Mouse (Mus musculus): ENCODE measurements around the gene Rapgef1.
A peak's percentile ranks its signal among the peaks of the same experiment; 100 is the strongest.
"Not testable (repeated sequence)": the region's sequence is repeated elsewhere in the genome, so short reads cannot be mapped to it uniquely, and the experiment has no call there.

The Rapgef1 gene

GRCm38 (mm10) chr2:29739368-29739767 lies 119.8 kb downstream of the Rapgef1 start:
- no peak for DNase-seq (ENCODE audit: low spot score)

GRCm38 (mm10) chr2:29741207-29741606 lies 121.7 kb downstream of the Rapgef1 start:
- DNase-seq (ENCODE audit: low spot score): no peak

GRCm38 (mm10) chr2:29744256-29744655 lies 124.7 kb downstream of the Rapgef1 start:
- no peak for DNase-seq (ENCODE audit: low spot score)

GRCm38 (mm10) chr2:29747188-29747782 lies 127.8 kb downstream of the Rapgef1 start:
- DNase-seq (ENCODE audit: low spot score): no peak

GRCm38 (mm10) chr2:29747852-29748251 lies 128.3 kb downstream of the Rapgef1 start:
- DNase-seq (ENCODE audit: low spot score): no peak

- no peak for DNase-seq (ENCODE audit: low spot score)
These were observed 129.0 kb downstream of the Rapgef1 start for GRCm38 (mm10) chr2:29748499-29748898.

GRCm38 (mm10) chr2:29751497-29751896 lies 132.0 kb downstream of the Rapgef1 start, which contains the start of gene Gm13420:
Gm13420 (minus strand) TSS chr2:29751685.
- no peak for DNase-seq (ENCODE audit: low spot score)

GRCm38 (mm10) chr2:29752397-29752796 lies 132.9 kb downstream of the Rapgef1 start:
- DNase-seq (ENCODE audit: low spot score): no peak

GRCm38 (mm10) chr2:29755693-29756092 lies 136.2 kb downstream of the Rapgef1 start:
- no peak for DNase-seq (ENCODE audit: low spot score)

GRCm38 (mm10) chr2:29764831-29765230 lies 145.3 kb downstream of the Rapgef1 start:
- peak; percentile 42 for DNase-seq (ENCODE audit: low spot score)

- DNase-seq (ENCODE audit: low spot score): no peak
These were observed 148.6 kb downstream of the Rapgef1 start for GRCm38 (mm10) chr2:29767976-29768709.

- DNase-seq (ENCODE audit: low spot score): no peak
These were observed 149.4 kb downstream of the Rapgef1 start for GRCm38 (mm10) chr2:29768901-29769300.

GRCm38 (mm10) chr2:29770162-29770561 lies 150.6 kb downstream of the Rapgef1 start:
- DNase-seq (ENCODE audit: low spot score): no peak

- no peak for DNase-seq (ENCODE audit: low spot score)
These were observed 152.3 kb downstream of the Rapgef1 start for GRCm38 (mm10) chr2:29771611-29772461.

- no peak for DNase-seq (ENCODE audit: low spot score)
These were observed 153.8 kb downstream of the Rapgef1 start for GRCm38 (mm10) chr2:29773323-29773722.

GRCm38 (mm10) chr2:29781256-29781655 lies 161.7 kb downstream of the Rapgef1 start:
- DNase-seq (ENCODE audit: low spot score): not testable (repeated sequence)

GRCm38 (mm10) chr2:29784290-29784689 lies 164.8 kb downstream of the Rapgef1 start:
- no peak for DNase-seq (ENCODE audit: low spot score)

GRCm38 (mm10) chr2:29787104-29787917 lies 167.8 kb downstream of the Rapgef1 start, which contains the start of gene Coq4:
Coq4 (plus strand) TSS chr2:29787493.
- DNase-seq (ENCODE audit: low spot score): peak; percentile 91

- peak; percentile 81 for DNase-seq (ENCODE audit: low spot score)
These were observed 168.6 kb downstream of the Rapgef1 start, which contains the start of gene Trub2 for GRCm38 (mm10) chr2:29787937-29788681. Trub2 (minus strand) TSS chr2:29788502.

Data from T-cell, adult 2 months (primary cell).